Mouse (Mus musculus): ENCODE measurements at regions not wholly inside any gene's neighbourhood (a gene's known extent, or its start where the extent isn't known, plus 50 kb on each side); places are given as distances from the start of the nearest gene placed in this dataset.

GRCm38 (mm10) chr11:45670156-45670830 lies 181.6 kb upstream of the Clint1 start:
- WGBS, result 59% methylated on average over 8 of the region's 8 CpGs
- TF ChIP-seq POLR2A (IDR thresholded peaks at IDR 0.05; ENCODE audit: low read depth, low read length) (no peak), CTCF (IDR thresholded peaks at IDR 0.05; ENCODE audit: extremely low read depth, insufficient read depth, insufficient read length, insufficient replicate concordance) (no peak)
- H3K36me3 ChIP-seq (ENCODE audit: control insufficient read depth, insufficient read depth, low read length), result no peaks in the 10 kb centered on the region

GRCm38 (mm10) chr11:45678666-45679292 lies 173.1 kb upstream of the Clint1 start:
- H3K4me1 ChIP-seq (ENCODE audit: control insufficient read depth, insufficient read depth, insufficient read length), result no peaks in the 10 kb centered on the region
- no peaks in the 10 kb centered on the region for H3K27me3 ChIP-seq (ENCODE audit: control insufficient read depth, insufficient read depth, low read length)
- 48% methylated on average over 11 of the region's 11 CpGs for WGBS
- H3K27ac ChIP-seq (ENCODE audit: insufficient read depth, low read length), result no peak overlapping the region
- DNase-seq (ENCODE audit: low read depth in 1 of 2, low spot score in 2 of 2), result peak; percentile 50 to 51
- peak; percentile 30; the same call in 1 of the 2 replicates for TF ChIP-seq CTCF (IDR thresholded peaks at IDR 0.05; ENCODE audit: extremely low read depth, insufficient read depth, insufficient read length, insufficient replicate concordance)
- no peak for TF ChIP-seq POLR2A (IDR thresholded peaks at IDR 0.05; ENCODE audit: low read depth, low read length)
- H3K4me3 ChIP-seq (ENCODE audit: extremely low read depth, insufficient read depth, insufficient read length), result no peak overlapping the region
- no peaks in the 10 kb centered on the region for H3K36me3 ChIP-seq (ENCODE audit: control insufficient read depth, insufficient read depth, low read length)

More at GRCm38 (mm10) chr11:45670156-45670830, 181.6 kb upstream of the Clint1 start:
- Histone ChIP-seq H3K27ac (ENCODE audit: insufficient read depth, low read length) (no peak overlapping the region), H3K4me1 (ENCODE audit: control insufficient read depth, insufficient read depth, insufficient read length) (no peaks in the 10 kb centered on the region), H3K4me3 (ENCODE audit: extremely low read depth, insufficient read depth, insufficient read length) (no peak overlapping the region), H3K27me3 (ENCODE audit: control insufficient read depth, insufficient read depth, low read length) (no peaks in the 10 kb centered on the region)
- no peak for DNase-seq (ENCODE audit: low read depth in 1 of 2, low spot score in 2 of 2)

GRCm38 (mm10) chr11:45679293-45679673 lies 172.6 kb upstream of the Clint1 start:
- no peak for DNase-seq (ENCODE audit: low read depth in 1 of 2, low spot score in 2 of 2)
- H3K27me3 ChIP-seq (ENCODE audit: control insufficient read depth, insufficient read depth, low read length), result no peaks in the 10 kb centered on the region
- no peaks in the 10 kb centered on the region for H3K4me1 ChIP-seq (ENCODE audit: control insufficient read depth, insufficient read depth, insufficient read length)
- H3K27ac ChIP-seq (ENCODE audit: insufficient read depth, low read length), result no peak overlapping the region
- H3K36me3 ChIP-seq (ENCODE audit: control insufficient read depth, insufficient read depth, low read length), result no peaks in the 10 kb centered on the region
- TF ChIP-seq POLR2A (IDR thresholded peaks at IDR 0.05; ENCODE audit: low read depth, low read length), result no peak
- no peak for TF ChIP-seq CTCF (IDR thresholded peaks at IDR 0.05; ENCODE audit: extremely low read depth, insufficient read depth, insufficient read length, insufficient replicate concordance)
- H3K4me3 ChIP-seq (ENCODE audit: extremely low read depth, insufficient read depth, insufficient read length), result no peak overlapping the region
- WGBS, result 72% methylated on average over 9 of the region's 9 CpGs

- no peaks in the 10 kb centered on the region for H3K27me3 ChIP-seq (ENCODE audit: control insufficient read depth, insufficient read depth, low read length)
- no peak overlapping the region for H3K4me3 ChIP-seq (ENCODE audit: extremely low read depth, insufficient read depth, insufficient read length)
- no peaks in the 10 kb centered on the region for H3K36me3 ChIP-seq (ENCODE audit: control insufficient read depth, insufficient read depth, low read length)
- DNase-seq (ENCODE audit: low read depth in 1 of 2, low spot score in 2 of 2), result no peak
- WGBS, result 86% methylated on average over 5 of the region's 5 CpGs
- H3K4me1 ChIP-seq (ENCODE audit: control insufficient read depth, insufficient read depth, insufficient read length), result no peaks in the 10 kb centered on the region
- no peak for TF ChIP-seq CTCF (IDR thresholded peaks at IDR 0.05; ENCODE audit: extremely low read depth, insufficient read depth, insufficient read length, insufficient replicate concordance)
- no peak for TF ChIP-seq POLR2A (IDR thresholded peaks at IDR 0.05; ENCODE audit: low read depth, low read length)
- no peak overlapping the region for H3K27ac ChIP-seq (ENCODE audit: insufficient read depth, low read length)
Observed at GRCm38 (mm10) chr11:45685571-45685970, 166.3 kb upstream of the Clint1 start.

GRCm38 (mm10) chr11:45693206-45693605 lies 158.6 kb upstream of the Clint1 start:
- Histone ChIP-seq H3K27ac (ENCODE audit: insufficient read depth, low read length) (no peak overlapping the region), H3K27me3 (ENCODE audit: control insufficient read depth, insufficient read depth, low read length) (no peaks in the 10 kb centered on the region), H3K4me3 (ENCODE audit: extremely low read depth, insufficient read depth, insufficient read length) (no peak overlapping the region), H3K4me1 (ENCODE audit: control insufficient read depth, insufficient read depth, insufficient read length) (no peaks in the 10 kb centered on the region), H3K36me3 (ENCODE audit: control insufficient read depth, insufficient read depth, low read length) (no peaks in the 10 kb centered on the region)
- no peak for TF ChIP-seq CTCF (IDR thresholded peaks at IDR 0.05; ENCODE audit: extremely low read depth, insufficient read depth, insufficient read length, insufficient replicate concordance)
- no peak for TF ChIP-seq POLR2A (IDR thresholded peaks at IDR 0.05; ENCODE audit: low read depth, low read length)
- WGBS, result 47% methylated on average over 6 of the region's 6 CpGs
- no peak for DNase-seq (ENCODE audit: low read depth in 1 of 2, low spot score in 2 of 2)

GRCm38 (mm10) chr11:45701506-45701905 lies 150.3 kb upstream of the Clint1 start:
- no peak for TF ChIP-seq POLR2A (IDR thresholded peaks at IDR 0.05; ENCODE audit: low read depth, low read length)
- no peak for TF ChIP-seq CTCF (IDR thresholded peaks at IDR 0.05; ENCODE audit: extremely low read depth, insufficient read depth, insufficient read length, insufficient replicate concordance)
- H3K27me3 ChIP-seq (ENCODE audit: control insufficient read depth, insufficient read depth, low read length), result no peaks in the 10 kb centered on the region
- 75% methylated on average over 3 of the region's 3 CpGs for WGBS
- no peaks in the 10 kb centered on the region for H3K4me1 ChIP-seq (ENCODE audit: control insufficient read depth, insufficient read depth, insufficient read length)
- DNase-seq (ENCODE audit: low read depth in 1 of 2, low spot score in 2 of 2), result no peak
- no peak overlapping the region for H3K27ac ChIP-seq (ENCODE audit: insufficient read depth, low read length)
- H3K36me3 ChIP-seq (ENCODE audit: control insufficient read depth, insufficient read depth, low read length), result no peaks in the 10 kb centered on the region
- no peak overlapping the region for H3K4me3 ChIP-seq (ENCODE audit: extremely low read depth, insufficient read depth, insufficient read length)

GRCm38 (mm10) chr11:45702916-45703315 lies 148.9 kb upstream of the Clint1 start:
- H3K4me1 ChIP-seq (ENCODE audit: control insufficient read depth, insufficient read depth, insufficient read length), result no peaks in the 10 kb centered on the region
- no peaks in the 10 kb centered on the region for H3K27me3 ChIP-seq (ENCODE audit: control insufficient read depth, insufficient read depth, low read length)
- H3K36me3 ChIP-seq (ENCODE audit: control insufficient read depth, insufficient read depth, low read length), result no peaks in the 10 kb centered on the region
- TF ChIP-seq POLR2A (IDR thresholded peaks at IDR 0.05; ENCODE audit: low read depth, low read length) (no peak), CTCF (IDR thresholded peaks at IDR 0.05; ENCODE audit: extremely low read depth, insufficient read depth, insufficient read length, insufficient replicate concordance) (no peak)
- no peak overlapping the region for H3K27ac ChIP-seq (ENCODE audit: insufficient read depth, low read length)
- no peak overlapping the region for H3K4me3 ChIP-seq (ENCODE audit: extremely low read depth, insufficient read depth, insufficient read length)
- no peak for DNase-seq (ENCODE audit: low read depth in 1 of 2, low spot score in 2 of 2)
- 80% methylated on average over 3 of the region's 3 CpGs for WGBS

Data from spleen, adult 2 months (tissue).